Mouse (Mus musculus): Measurements from ENCODE around the gene Igf2r. TPM values are rescaled to one million over a fixed set of nuclear protein-coding genes. Genes with fewer than 3 reads are reported as not detected.

Gene Igf2r
- total RNA-seq, 4 experiments from 2014 or later = 26.6 to 27.7 (median 27.2) TPM

Other genes starting within 250 kb of the Igf2r start
- 1 to 10 TPM in 3 of 4 experiments, under 1 TPM in 1; 0.98 to 1.7 (median 1.4) TPM for gene Slc22a2, start 185.5 kb downstream of the Igf2r start, total RNA-seq (2022)
- 1 to 10 TPM in 1 of 4 experiments, under 1 TPM in 2, not detected in 1; 0.97 to 2.4 (median 0.98) TPM for gene Slc22a1, start 93.8 kb downstream of the Igf2r start, total RNA-seq (2022)
- 10 to 100 TPM; 27.0 to 33.2 (median 27.9) TPM for gene Mas1, start 98.5 kb upstream of the Igf2r start, total RNA-seq (2022)
- gene Mrgprh, start 106.4 kb upstream of the Igf2r start, total RNA-seq (2022) = under 1 TPM in 3 of 4 experiments, not detected in 1; 0.33 to 0.68 (median 0.39) TPM
- gene Pnldc1, start 140.6 kb upstream of the Igf2r start, total RNA-seq (2022) = 1 to 10 TPM; 1.5 to 2.9 (median 2.0) TPM
- 100 to 1,000 TPM; 209 to 229 (median 211) TPM for gene Tcp1, start 146.0 kb upstream of the Igf2r start, total RNA-seq (2022)
- 10 to 100 TPM; 54.3 to 65.1 (median 61.2) TPM for gene Mrpl18, start 146.7 kb upstream of the Igf2r start, total RNA-seq (2022)
- gene Acat3, start 170.9 kb upstream of the Igf2r start, total RNA-seq (2022) = 1 to 10 TPM; 5.4 to 6.9 (median 6.2) TPM
- gene Acat2, start 191.1 kb upstream of the Igf2r start, total RNA-seq (2022) = 10 to 100 TPM; 66.3 to 83.6 (median 76.6) TPM
- gene Wtap, start 224.5 kb upstream of the Igf2r start, total RNA-seq (2022) = 10 to 100 TPM; 51.8 to 58.0 (median 54.8) TPM
- 100 to 1,000 TPM; 253 to 266 (median 261) TPM for gene Sod2, start 237.2 kb upstream of the Igf2r start, total RNA-seq (2022)